Mouse (Mus musculus): ENCODE data around the gene Znhit3.

- no peak for TF ChIP-seq CTCF (IDR thresholded peaks at IDR 0.05 in 2 of 3, conservative IDR thresholded peaks at IDR 0.05 in 1 of 3; ENCODE audit: control insufficient read depth in 1 of 3, insufficient read depth in 1 of 3, low read depth in 2 of 3, low read length in 3 of 3, poor library complexity in 1 of 3, severe bottlenecking in 1 of 3)
- TF ChIP-seq ZNF384 (IDR thresholded peaks at IDR 0.05; ENCODE audit: low read depth, low read length), result no peak
- no peak for TF ChIP-seq EP300 (IDR thresholded peaks at IDR 0.05; ENCODE audit: low read depth in 1 of 2, low read length in 2 of 2)
- TF ChIP-seq ZMIZ1 (IDR thresholded peaks at IDR 0.05; ENCODE audit: low read depth, low read length), result no peak
- TF ChIP-seq POLR2A (IDR thresholded peaks at IDR 0.05; ENCODE audit: control insufficient read depth in 1 of 2, insufficient read depth in 1 of 2, low read depth in 1 of 2, low read length in 2 of 2, poor library complexity in 1 of 2), result no peak
- no peak for TF ChIP-seq CHD2 (IDR thresholded peaks at IDR 0.05; ENCODE audit: low read length)
- TF ChIP-seq MAX (IDR thresholded peaks at IDR 0.05; ENCODE audit: low read length), result no peak
- TF ChIP-seq ZC3H11A (IDR thresholded peaks at IDR 0.05; ENCODE audit: low read depth, low read length), result no peak
- no peak for TF ChIP-seq ZKSCAN1 (IDR thresholded peaks at IDR 0.05; ENCODE audit: low read depth, low read length)
- TF ChIP-seq HCFC1 (IDR thresholded peaks at IDR 0.05; ENCODE audit: low read depth, low read length), result no peak
- no peak for TF ChIP-seq MEF2A (IDR thresholded peaks at IDR 0.05; ENCODE audit: extremely low read depth, insufficient replicate concordance, low read depth, low read length, poor library complexity, severe bottlenecking)
- TF ChIP-seq CHD1 (IDR thresholded peaks at IDR 0.05; ENCODE audit: low read depth, low read length), result no peak
- no peak for TF ChIP-seq TBP (IDR thresholded peaks at IDR 0.05; ENCODE audit: low read depth, low read length)
- TF ChIP-seq RAD21 (IDR thresholded peaks at IDR 0.05; ENCODE audit: low read depth, low read length), result no peak
Observed at GRCm38 (mm10) chr11:84945841-84946240, 29.7 kb upstream of the Znhit3 start.

All from MEL (cell line).